Mouse (Mus musculus) retina, embryonic 14.5 days (tissue): ENCODE measurements at regions not wholly inside any gene's neighbourhood (a gene's known extent, or its start where the extent isn't known, plus 50 kb on each side); places are given as distances from the start of the nearest gene placed in this dataset.
"Not testable (repeated sequence)": the region's sequence is repeated elsewhere in the genome, so short reads cannot be mapped to it uniquely, and the experiment has no call there.

ENCODE experiments used
- DNase-seq: peaks from one replicate; pipeline ENCODE4 v3.0.0-alpha.2; 2015; ENCODE audit warnings: low spot score

DNA sequence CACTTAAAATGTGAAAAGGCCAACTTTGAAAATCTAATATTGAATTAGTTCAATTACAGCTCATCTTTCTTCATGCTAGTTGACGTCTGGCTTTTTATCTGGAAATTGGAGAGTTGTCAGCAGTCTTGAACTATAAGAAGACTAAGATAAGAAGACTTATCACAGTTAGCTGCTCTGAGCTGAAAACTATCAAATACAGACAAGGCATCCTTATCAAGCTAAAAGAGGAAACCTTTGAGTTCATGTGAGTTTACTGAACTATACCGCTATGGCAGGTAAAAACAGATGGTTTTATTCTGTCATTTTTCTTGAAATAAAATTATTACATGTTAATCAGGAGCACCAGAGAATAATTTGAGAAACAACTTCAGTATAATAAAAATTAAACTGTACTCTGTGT, 735.2 kb upstream of the Marcks start:
- DNase-seq, result no peak

DNA sequence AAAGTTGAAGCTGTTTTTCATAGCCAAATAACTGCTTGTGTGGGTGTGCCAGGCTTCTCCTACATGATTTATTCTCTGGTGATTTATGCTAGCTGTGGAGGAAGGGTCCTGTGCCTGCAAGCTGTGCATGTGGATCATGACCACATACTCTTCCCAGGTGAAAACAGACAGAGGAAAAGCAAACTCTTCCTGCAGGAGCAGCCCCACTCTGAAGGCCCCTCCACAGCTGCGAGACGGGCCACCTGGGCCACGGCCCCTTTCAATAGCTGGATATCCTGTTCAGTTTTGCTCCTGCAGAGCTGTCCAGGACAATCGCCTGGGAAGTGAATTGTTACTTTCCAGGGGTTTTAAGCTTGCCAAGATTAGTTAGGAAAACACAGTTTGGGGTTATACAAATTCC, 722.3 kb upstream of the Marcks start:
- no peak for DNase-seq

DNA sequence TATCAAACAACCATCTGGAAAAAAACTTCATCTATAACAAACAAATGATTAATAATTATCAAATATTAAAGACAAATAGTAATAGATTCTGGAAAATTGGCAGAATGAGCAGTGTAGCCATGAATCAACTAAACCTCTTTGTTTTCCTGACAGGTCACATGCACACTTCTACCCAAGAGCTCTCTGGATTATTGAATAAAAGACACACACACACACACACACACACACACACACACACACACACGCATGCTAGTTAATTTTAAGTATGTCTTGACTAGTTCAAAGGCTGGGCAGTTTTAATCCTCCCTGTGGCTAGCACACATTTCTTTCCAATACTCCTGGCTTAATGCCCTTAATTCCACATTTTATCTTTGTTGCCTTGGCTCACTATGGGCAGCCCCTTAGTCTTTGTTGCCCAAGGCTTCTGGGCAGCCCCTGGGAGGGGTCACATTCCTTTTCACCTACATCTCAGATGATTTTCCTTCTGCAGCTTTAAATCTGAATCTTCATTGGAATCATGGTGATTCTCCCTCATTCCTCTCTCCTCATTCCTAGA, 710.6 kb upstream of the Marcks start:
- no peak for DNase-seq

DNA sequence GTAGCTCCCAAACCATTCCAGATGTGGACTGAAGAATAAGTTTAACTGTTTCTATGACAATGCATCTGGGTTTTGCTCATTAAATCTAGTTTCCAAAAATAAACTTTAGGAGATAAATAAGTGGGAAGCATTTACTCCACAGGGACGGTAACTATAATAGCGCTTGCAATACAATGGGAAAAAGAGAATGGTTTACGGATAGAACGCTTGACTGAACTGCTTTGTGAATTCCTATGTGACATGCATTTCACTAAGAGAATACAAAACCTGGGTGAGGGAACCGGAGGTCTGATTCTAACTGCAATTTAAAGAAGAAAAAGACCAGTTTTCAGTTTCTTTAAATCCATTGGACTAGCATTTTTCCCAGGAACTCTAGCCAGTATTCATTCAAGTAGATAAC, 704.1 kb upstream of the Marcks start:
- peak; percentile 31 for DNase-seq

DNA sequence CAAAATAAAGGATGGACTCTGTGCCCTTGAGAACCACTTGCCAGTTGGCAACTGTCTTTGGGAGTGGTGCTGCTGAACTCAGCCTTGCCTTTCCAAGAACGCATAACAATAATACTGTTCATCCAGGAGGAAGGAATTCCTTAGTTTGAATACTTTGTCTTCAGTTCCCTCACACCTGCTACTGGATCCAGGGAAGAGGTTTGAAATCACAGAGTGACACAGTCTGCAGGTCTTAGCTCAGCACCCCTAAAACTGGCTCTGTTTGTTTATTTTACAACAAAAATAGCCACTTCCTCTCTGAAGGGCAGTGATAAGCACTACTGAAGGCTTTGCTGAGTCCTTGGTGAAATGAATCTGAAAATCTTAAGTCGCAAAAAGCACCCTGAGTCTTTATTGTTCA, 703.1 kb upstream of the Marcks start:
- no peak for DNase-seq

DNA sequence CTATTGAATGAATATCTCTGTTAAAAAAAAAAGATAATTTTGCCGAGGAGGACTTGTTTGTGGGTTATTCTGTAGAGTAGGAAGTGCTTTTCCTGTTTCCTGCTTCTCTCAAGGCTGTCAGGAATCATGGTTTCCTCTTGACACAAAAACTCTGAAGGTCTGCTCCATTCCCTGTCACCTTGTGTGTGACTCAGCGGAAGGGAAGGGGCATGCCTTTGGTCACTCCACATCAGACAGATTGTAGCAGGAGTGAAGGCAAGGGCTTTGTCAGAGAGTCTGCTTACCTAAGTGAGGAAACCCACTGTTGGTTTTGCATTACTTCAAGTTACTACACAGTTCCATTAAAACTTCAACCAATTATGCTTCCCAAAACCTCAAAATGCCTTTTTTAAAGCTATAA, 699.0 kb upstream of the Marcks start:
- no peak for DNase-seq

DNA sequence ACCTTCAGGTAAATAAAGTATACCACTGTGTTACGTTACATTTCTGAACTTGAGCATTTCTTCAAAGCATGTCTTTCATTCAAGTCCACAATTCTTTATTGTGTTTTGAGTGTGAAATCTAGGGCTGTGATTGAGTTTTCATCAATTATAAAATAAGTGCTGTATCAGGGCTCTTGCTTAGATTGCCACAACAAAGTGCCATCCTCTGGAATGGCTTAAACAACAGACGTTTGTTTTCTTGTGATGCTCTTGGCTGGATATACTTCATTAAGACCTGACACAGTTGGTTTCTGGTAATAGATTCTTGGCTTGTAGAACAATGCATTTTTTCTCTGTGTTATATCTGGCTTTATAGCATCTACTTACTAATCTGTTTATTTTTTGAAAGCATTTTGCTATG, 674.3 kb upstream of the Marcks start:
- DNase-seq, result peak; percentile 8

DNA sequence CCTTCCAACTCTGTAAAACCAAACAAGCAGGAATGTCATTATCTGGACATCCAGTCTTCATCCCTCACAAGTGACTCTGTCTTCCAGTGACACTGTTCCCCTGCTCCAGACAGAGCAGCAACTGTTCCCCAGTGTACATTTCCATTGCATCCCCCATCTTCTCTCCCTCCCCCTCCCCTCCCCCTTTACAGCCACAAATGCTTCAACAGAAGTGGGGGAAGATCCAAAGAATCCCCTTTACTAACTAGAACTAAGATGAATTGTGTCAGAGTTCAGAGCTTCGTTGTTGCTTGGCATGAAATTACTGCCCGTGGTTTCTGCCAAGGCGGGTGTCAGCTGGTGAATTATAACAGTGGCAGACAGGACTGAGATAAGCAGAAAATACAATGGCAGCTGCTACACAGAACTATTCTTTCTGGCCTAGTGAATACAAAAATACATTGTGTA, 673.7 kb upstream of the Marcks start:
- DNase-seq, result peak; percentile 16

DNA sequence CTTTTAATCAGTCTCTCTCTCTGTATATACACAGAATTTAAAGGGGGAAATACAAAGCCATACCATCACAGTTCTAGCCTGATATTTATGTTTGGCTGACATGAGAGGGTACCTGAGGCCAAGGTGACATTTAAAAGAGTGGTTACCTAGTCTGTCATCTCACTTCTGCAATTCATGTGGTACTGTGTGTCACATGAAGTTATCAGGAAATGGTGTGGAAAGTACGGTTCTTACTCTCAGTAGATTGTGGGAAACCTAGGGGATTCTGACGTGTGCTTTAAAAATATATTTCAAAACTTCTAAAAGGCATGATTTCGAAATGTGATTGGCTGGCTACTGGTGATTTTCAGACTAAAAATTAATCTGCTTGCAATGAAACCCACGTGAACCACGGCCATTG, 673.1 kb upstream of the Marcks start:
- DNase-seq, result no peak

DNA sequence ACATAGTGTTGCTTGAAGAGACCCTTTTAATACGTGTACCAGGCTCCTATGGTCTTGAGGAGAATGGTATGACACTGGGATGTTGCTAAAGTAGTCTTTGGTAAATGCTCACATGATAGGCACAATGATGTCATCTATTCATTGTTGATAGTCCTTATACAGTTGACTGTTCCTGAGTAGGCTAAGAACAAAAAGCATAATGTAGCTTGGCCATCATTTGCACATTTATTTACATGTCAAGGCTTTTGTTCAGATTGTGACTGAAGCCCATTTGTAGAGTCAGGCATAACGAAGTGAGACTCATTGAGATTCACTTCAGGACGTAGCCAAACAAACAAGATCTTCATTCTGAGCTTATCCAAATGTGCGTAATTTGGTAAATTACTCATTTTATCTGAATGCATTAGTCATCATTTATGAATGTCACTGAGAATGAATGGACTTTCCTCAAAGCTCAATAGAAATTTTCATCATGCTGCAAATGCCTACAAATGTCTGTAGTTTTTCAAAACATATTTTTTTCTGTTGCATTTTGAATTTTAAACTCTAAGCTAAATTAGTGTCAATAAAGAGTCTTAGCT, 664.6 kb upstream of the Marcks start:
- DNase-seq, result no peak

DNA sequence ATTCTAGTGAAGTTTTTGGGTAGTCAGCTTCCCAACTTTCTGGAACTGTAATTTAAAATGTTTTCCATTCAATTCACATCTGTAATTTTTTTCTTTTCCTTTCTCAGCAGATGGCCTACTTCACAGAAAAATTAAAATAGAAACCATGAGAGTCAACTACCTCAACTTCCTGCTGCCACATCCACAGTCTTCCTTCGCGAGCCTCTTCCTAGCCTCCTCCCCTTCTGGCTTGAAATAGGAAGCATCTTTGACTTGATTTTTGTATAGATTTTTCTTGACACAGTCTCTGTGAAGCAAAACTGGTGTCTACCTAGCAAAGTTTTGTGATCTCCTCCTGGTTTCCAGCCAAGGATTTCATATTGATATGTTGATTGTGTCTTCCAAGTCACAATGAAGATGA, 660.7 kb upstream of the Marcks start:
- no peak for DNase-seq

DNA sequence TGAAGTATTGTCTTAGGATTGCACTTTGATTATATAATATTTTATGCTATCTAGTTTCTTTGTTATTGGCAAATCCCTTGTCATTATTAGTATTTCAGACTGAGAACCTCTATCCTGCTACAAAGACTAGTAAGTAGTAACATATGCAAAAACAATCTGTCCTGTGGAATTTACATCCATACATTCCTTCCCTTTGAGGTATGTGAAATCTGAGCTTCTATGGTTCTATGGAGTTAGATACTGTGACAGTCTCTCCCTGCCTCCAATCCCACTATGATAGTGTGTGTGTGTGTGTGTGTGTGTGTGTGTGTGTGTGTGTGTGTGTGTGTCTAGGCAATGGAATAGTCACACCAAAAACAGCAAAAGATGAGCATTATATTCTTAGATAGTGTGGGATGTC, 659.6 kb upstream of the Marcks start:
- DNase-seq, result no peak

DNA sequence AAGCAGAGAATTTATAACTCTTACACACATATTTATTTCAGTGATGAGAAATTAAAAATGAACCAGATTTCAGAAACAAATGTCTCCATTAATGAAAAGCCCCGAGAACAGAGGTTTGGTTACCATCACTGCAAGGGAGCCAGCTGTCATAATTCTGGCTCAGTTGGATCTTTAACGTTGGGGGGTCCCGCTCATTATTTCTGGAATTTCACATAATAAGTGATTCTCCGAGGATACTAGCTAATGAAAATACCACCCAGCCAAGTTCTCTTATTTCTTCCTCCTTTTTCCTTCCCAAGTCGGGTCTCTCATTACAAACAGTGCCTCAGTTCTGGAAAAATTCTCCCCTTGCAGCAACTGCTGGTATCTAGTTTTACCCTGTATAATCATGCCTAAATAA, 659.0 kb upstream of the Marcks start:
- no peak for DNase-seq

DNA sequence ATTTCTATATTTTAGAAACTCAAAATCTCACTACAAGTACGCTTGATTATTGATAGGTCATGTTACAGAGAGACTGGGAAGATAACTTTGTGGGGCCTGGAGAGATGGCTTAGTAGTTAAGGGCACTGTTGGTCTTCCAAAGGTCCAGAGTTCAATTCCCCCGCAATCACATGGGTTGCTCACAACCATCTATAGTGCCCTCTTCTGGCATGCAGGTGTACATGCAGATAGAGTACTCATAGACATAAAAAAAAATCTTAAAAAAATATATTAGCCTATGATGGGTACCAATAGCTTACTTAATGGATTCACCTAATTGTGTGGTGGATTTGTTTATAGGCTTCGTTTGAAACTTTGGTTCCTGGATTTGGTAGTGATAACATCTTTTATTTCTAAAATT, 654.2 kb upstream of the Marcks start:
- no peak for DNase-seq

DNA sequence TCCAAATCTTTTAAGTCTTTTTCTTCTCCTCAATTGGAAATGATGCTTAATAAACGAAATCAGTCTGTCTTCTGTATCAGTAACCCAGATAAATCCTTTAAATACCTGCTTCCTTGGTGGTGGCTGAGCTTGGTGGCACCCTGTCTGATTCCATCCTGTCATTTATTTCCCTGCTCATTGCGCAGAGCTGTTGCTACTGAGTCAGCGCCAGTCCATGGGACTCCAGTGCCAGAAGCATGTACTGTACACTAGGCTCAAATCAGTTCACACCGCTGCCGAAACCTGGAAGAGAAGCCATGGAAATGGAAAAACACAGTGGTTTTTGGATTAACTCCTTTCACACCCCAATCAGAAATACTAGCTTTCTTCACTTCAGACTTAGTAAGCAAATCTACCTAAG, 649.3 kb upstream of the Marcks start:
- no peak for DNase-seq

DNA sequence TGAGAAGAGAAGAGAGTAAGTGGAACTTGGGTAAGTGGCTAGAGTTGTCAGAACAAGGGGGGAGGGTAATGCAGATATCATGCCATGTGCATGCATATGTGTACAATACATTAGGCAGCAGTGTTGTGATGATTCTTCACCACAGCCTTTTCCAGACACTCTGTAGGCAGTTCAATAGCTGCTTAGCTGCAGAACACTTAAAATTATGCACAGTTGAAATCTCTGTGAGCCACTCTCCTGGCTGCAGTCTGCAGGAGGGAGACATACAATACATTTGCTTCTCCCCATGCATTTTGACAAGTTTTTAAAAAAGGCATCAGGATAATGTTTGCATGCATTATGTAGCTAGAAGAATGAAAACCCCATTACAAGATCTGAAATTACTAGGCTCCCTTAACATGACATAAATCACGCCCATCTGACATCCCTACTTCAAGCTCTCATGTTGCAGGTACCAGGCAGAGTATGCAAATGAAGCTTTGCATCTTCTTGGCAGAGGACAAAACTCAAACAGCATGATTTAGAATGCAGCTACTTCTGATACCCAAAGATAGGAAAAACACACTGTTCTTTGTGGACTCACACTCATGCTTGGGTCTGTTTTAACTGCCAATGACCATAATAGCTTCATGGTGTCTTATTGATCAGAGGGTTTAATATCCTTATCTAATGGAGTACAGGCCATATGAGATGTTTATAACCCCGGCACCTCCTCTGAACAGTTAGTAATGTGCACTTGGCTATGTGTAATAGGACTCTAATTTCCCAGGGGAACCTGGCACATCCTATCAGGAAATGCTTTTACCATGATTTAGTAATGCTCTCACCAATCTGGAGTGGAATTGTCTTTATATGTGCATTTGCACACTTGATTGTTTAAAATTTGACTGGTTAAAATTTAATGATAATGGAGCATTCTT, 640.9 kb upstream of the Marcks start:
- no peak for DNase-seq

DNA sequence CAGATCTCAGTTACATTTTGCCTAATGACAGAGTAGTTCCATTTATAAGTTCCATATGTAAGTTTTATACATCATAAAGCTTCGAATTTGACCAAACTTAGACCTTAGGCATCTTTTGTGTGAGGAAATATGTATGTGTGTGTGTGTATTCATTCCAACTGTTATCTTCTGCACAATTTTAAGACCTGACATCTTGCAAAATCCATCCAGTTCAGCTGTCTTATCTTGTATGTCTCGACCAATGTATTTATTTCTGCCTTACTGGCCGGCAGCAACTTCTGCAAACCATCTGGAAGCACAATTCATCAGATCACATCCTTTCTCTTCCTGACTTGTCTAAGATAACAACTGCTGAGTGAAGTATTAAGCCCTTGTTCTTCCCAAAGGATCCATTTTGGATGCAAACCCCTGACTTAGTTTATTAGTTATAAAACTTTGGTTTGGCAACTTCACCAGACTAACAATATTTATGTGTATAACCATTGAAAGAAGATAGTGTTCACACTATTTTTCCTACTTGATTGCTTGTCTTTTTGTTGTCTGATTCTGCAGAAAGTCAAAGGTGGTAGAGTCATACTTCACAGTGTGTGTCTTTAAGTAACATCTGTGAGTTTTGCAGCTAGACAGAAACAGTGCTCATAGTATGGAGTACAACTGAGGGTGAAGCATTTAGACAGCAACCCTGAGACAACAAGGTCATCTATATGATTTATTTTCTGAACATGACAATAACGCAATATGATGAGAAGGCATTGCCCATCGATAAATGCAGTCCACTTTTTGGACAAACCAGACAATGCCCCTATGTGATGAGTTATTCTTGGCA, 622.0 kb upstream of the Marcks start:
- DNase-seq, result no peak

DNA sequence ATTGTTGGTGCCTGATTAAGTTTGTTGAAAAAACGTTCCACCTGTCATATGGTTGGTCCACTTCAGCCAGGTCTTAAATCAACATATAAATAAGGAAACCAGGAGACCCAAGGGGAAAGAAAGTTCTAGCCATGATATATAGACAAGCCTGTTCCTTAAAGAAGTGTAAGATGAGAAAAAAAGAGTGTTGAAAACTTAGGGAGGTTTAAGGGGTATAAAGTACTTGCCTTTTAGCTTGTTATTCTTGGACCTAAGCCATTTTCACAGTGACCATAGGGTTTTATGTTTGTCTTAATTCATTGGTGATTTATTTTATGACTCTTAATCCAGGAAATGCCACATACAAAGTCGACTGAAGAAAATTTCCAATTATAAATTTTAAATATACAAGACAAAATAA, 602.9 kb upstream of the Marcks start:
- no peak for DNase-seq

DNA sequence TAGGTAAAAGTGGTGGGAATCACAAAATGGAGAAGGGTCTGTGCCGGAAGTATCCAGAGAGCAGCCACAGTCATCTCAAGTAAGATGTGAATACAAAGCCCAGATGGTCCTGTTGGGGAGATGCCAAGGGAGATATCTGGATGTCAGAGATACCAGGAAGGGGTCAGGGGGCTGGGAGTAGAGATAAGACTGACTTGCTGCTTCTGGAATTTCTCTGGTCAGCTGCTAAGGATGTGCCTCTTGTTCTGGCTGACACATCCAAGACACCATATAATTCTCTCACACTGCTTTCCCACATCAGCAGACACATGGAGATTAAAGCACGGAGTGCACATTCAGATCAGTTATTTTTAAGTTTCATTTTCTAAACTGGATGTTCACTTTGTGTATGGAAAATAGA, 600.3 kb upstream of the Marcks start:
- DNase-seq, result no peak

DNA sequence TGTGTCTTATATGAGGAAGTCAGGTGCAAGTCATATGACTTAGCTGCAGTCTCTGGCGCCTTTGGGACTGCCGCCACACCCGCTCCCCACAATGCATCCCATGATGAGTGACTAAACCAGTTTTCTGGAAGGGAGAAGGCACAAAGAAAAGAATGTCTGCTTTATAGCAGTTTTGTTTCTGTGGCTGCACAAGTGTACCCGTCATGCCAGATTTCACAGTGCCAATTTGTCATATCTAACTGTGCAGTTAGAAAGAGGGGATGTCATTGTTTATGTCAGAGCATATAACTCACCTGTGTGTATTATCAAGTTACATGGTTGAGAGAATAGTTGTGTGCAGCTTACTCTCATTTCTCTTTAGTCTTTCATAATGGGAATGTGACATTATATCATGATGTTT, 586.9 kb upstream of the Marcks start:
- DNase-seq, result no peak

DNA sequence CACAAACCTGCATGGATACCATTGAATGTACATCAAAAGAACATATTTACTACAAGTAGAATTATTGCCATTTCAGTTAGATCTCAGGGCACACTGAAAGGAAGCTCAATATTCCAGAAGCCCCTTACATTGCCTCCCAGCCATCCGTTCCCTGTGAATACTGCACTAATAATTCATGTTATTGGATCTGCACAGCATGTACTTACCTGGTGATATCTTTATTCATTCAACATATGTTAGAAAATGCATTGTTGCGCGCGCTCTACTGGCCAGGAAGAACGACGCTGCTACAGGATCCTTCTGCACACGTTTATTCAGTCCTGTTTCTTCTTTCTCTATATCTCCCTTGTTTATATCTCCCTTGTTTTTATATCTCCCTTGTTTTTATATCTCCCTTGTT, 586.3 kb upstream of the Marcks start:
- DNase-seq, result not testable (repeated sequence)

DNA sequence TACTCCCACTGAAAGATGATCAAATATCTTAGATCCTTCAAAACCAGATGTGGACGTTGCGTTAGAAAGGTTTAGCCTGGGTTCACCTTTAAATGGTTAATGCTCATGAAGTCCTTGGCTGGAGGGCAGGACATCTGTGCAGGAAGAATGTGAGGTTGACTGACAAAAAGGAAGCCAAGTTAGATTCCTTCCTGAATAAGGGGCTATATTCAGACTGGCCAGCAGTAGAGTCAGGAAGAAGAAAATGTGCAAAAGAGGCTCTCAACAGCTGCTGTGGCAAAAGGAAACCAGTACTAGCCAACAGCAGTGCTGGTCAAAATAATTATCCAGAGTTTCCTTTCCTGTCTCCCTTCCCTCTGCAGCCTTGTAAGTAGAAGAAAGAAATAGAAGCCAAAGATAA, 582.0 kb upstream of the Marcks start:
- DNase-seq, result no peak

DNA sequence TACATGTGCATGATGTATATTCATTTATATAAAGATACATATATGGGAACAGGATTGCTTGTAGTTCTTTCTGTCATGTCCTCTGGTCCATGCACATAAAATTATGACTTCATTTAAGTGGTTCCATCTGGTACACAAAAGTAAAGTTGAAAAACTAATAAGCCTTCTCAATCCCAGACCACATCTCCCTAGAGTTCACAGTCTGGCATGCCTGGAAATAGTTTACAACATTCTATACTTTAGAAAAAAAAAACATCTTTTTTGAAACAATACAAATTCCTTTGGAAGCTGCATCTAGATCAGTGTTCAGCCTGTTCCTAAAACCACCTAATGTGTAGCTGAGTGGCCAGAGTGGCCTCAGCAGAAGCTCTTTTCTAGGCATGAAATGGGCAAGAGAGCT, 578.2 kb upstream of the Marcks start:
- no peak for DNase-seq
